Mouse (Mus musculus): Measurements from ENCODE around the gene Ccpg1os. TPM values are rescaled to one million over a fixed set of nuclear protein-coding genes. Genes with fewer than 3 reads are reported as not detected.

The Ccpg1os gene
- polyA plus RNA-seq, 1 experiment from 2014 or later: 17.6 TPM

- Histone ChIP-seq H3K4me3 (ENCODE audit: low read depth, low read length) (no peak overlapping the region), H3K9me3 (ENCODE audit: control insufficient read depth, low read length) (no peaks in the 10 kb centered on the region), H3K4me2 (ENCODE audit: low read depth, low read length, severe bottlenecking) (no peak overlapping the region), H3K27me3 (ENCODE audit: control insufficient read depth, insufficient read depth, low read length) (no peaks in the 10 kb centered on the region), H3K4me1 (replicated peaks; ENCODE audit: control insufficient read depth, insufficient read depth, low read length) (no peaks in the 10 kb centered on the region), H3K9ac (ENCODE audit: low read length) (no peak overlapping the region), H3K27ac (ENCODE audit: low read depth, low read length) (no peak overlapping the region), H3K36me3 (ENCODE audit: control insufficient read depth, insufficient read depth, low read length) (no peaks in the 10 kb centered on the region)
- ATAC-seq (replicated peaks; ENCODE audit: low FRiP score): no peak
- DNase-seq (ENCODE audit: low spot score): no peak
- 90% methylated on average over 4 of the region's 4 CpGs for WGBS
Observed at GRCm38 (mm10) chr9:73012629-73013028, 27.4 kb upstream of the Ccpg1os start.

DNA sequence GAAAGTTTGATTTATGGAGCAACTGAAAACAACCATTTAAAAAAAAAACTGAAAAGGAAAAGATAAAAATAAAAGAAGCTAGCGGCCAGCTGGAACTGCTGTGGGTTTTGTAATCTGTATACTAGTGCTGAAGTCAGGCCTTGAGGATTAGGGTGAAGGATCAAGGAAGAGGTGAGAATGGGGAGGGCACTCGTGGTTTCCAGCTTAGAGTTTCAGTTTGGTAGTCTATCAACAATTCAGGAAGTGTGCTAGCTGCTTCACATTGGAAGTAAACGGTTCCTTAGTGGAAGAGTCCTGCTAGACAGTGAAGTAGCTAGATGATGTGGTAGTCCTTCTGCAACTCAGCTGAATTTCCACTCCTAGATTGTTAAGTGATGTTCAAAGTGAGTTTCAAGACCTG lies 23.2 kb upstream of the Ccpg1os start:
- H3K36me3 ChIP-seq (ENCODE audit: control insufficient read depth, insufficient read depth, low read length): no peaks in the 10 kb centered on the region
- ATAC-seq (replicated peaks; ENCODE audit: low FRiP score) (no peak), DNase-seq (ENCODE audit: low spot score) (no peak)
- no peaks in the 10 kb centered on the region for H3K4me1 ChIP-seq (replicated peaks; ENCODE audit: control insufficient read depth, insufficient read depth, low read length)
- H3K4me3 ChIP-seq (ENCODE audit: low read depth, low read length): no peak overlapping the region
- no peak overlapping the region for H3K4me2 ChIP-seq (ENCODE audit: low read depth, low read length, severe bottlenecking)
- no peak overlapping the region for H3K9ac ChIP-seq (ENCODE audit: low read length)
- H3K27me3 ChIP-seq (ENCODE audit: control insufficient read depth, insufficient read depth, low read length): no peaks in the 10 kb centered on the region
- H3K9me3 ChIP-seq (ENCODE audit: control insufficient read depth, low read length): no peaks in the 10 kb centered on the region
- no peak overlapping the region for H3K27ac ChIP-seq (ENCODE audit: low read depth, low read length)
- WGBS: 76% methylated on average over 3 of the region's 3 CpGs

GRCm38 (mm10) chr9:73006175-73006574 lies 21.0 kb upstream of the Ccpg1os start:
- ATAC-seq (replicated peaks; ENCODE audit: low FRiP score) (no peak), DNase-seq (ENCODE audit: low spot score) (no peak)
- H3K4me1 ChIP-seq (replicated peaks; ENCODE audit: control insufficient read depth, insufficient read depth, low read length): no peaks in the 10 kb centered on the region
- no peak overlapping the region for H3K4me2 ChIP-seq (ENCODE audit: low read depth, low read length, severe bottlenecking)
- H3K4me3 ChIP-seq (ENCODE audit: low read depth, low read length): no peak overlapping the region
- H3K9me3 ChIP-seq (ENCODE audit: control insufficient read depth, low read length): no peaks in the 10 kb centered on the region
- H3K27me3 ChIP-seq (ENCODE audit: control insufficient read depth, insufficient read depth, low read length): no peaks in the 10 kb centered on the region
- no peaks in the 10 kb centered on the region for H3K36me3 ChIP-seq (ENCODE audit: control insufficient read depth, insufficient read depth, low read length)
- no peak overlapping the region for H3K27ac ChIP-seq (ENCODE audit: low read depth, low read length)
- no peak overlapping the region for H3K9ac ChIP-seq (ENCODE audit: low read length)
- 93% methylated on average over 3 of the region's 3 CpGs for WGBS

DNA sequence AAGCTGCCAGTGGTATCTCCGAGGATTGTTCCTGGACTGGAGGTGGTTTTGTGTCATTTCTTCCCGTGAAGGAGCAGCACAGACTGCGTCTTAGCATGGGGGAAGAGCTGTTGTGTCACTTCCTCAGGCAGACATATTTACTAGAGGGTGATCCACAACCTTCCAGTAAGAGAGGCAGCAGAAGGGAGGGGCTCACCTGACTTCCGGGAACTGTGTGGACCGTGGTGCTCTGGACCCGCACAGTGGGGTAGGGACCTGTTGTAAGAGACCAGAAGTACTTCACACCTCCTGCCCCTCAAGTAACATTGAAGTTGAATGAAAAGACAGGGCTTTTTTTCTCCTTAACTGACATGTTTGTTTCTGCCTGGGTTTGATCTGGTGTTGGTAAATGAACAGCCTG lies 19.9 kb upstream of the Ccpg1os start:
- DNase-seq (ENCODE audit: low spot score): no peak
- Histone ChIP-seq H3K27ac (ENCODE audit: low read depth, low read length) (no peak overlapping the region), H3K36me3 (ENCODE audit: control insufficient read depth, insufficient read depth, low read length) (no peaks in the 10 kb centered on the region), H3K9ac (ENCODE audit: low read length) (no peak overlapping the region), H3K4me3 (ENCODE audit: low read depth, low read length) (no peak overlapping the region), H3K4me2 (ENCODE audit: low read depth, low read length, severe bottlenecking) (no peak overlapping the region), H3K4me1 (replicated peaks; ENCODE audit: control insufficient read depth, insufficient read depth, low read length) (no peaks in the 10 kb centered on the region), H3K9me3 (ENCODE audit: control insufficient read depth, low read length) (no peaks in the 10 kb centered on the region), H3K27me3 (ENCODE audit: control insufficient read depth, insufficient read depth, low read length) (no peaks in the 10 kb centered on the region)
- no peak for ATAC-seq (replicated peaks; ENCODE audit: low FRiP score)
- 86% methylated on average over 6 of the region's 6 CpGs for WGBS

DNA sequence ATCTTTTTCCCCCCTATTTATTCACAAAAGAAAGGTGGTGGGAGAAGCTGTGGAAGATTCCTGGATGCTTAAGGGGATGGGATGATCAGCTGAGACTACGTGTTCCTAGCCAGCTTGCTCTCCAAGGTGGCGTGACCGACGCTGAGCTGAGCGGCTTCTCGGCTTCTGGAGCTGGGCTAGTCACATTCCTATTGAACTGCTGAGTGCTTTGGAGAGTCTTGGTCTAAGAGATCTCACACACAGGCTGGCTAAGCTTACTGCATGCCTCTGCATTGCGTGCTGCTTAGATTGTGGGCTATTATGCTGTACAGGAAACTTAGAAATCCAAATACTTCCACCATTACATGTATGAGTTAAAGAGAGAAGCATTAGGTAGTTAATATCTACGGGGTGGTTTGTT lies 18.9 kb upstream of the Ccpg1os start:
- Histone ChIP-seq H3K27me3 (ENCODE audit: control insufficient read depth, insufficient read depth, low read length) (no peaks in the 10 kb centered on the region), H3K9ac (ENCODE audit: low read length) (no peak overlapping the region), H3K36me3 (ENCODE audit: control insufficient read depth, insufficient read depth, low read length) (no peaks in the 10 kb centered on the region), H3K27ac (ENCODE audit: low read depth, low read length) (no peak overlapping the region), H3K4me2 (ENCODE audit: low read depth, low read length, severe bottlenecking) (no peak overlapping the region), H3K9me3 (ENCODE audit: control insufficient read depth, low read length) (no peaks in the 10 kb centered on the region), H3K4me3 (ENCODE audit: low read depth, low read length) (no peak overlapping the region), H3K4me1 (replicated peaks; ENCODE audit: control insufficient read depth, insufficient read depth, low read length) (no peaks in the 10 kb centered on the region)
- WGBS: 85% methylated on average over 8 of the region's 8 CpGs
- ATAC-seq (replicated peaks; ENCODE audit: low FRiP score): no peak
- no peak for DNase-seq (ENCODE audit: low spot score)

GRCm38 (mm10) chr9:73002177-73002576 lies 17.0 kb upstream of the Ccpg1os start:
- no peak overlapping the region for H3K4me2 ChIP-seq (ENCODE audit: low read depth, low read length, severe bottlenecking)
- ATAC-seq (replicated peaks; ENCODE audit: low FRiP score) (no peak), DNase-seq (ENCODE audit: low spot score) (no peak)
- no peak overlapping the region for H3K9ac ChIP-seq (ENCODE audit: low read length)
- H3K27me3 ChIP-seq (ENCODE audit: control insufficient read depth, insufficient read depth, low read length): no peaks in the 10 kb centered on the region
- H3K36me3 ChIP-seq (ENCODE audit: control insufficient read depth, insufficient read depth, low read length): no peaks in the 10 kb centered on the region
- no peak overlapping the region for H3K4me3 ChIP-seq (ENCODE audit: low read depth, low read length)
- no peak overlapping the region for H3K27ac ChIP-seq (ENCODE audit: low read depth, low read length)
- 68% methylated on average over 3 of the region's 3 CpGs for WGBS
- no peaks in the 10 kb centered on the region for H3K4me1 ChIP-seq (replicated peaks; ENCODE audit: control insufficient read depth, insufficient read depth, low read length)
- no peaks in the 10 kb centered on the region for H3K9me3 ChIP-seq (ENCODE audit: control insufficient read depth, low read length)

DNA sequence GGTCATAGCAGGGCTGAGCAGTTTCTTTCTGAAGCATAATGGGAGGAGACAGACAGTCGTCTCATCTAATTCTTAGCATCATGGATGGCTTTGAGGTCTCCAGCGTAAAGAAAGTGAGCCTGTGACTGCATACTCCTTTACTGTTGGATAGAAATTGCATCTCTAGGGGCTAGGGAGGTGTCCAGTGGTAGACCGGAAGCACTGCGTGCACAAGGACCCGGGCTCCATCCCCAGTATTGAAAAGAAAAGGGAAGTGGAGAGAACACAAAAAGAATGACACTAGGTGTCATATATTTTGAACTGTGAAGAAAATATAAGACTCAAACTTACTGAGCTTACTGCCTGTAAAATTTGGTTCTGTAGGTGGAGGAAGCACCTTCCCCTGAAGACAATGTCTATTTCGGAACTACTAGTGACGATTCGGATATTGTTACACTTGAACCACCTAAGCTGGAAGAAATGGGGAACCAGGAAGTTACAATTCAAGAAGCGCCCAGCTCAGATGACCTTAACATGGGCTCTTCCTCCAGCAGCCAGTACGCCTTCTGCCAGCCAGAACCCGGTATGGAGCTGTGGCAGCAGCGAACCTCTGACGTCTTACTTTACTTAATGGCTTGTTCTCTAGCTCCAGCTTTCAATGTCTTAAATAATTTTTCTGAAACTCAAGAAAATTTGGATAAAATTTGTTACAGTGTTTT lies 16.3 kb upstream of the Ccpg1os start:
- no peak overlapping the region for H3K9ac ChIP-seq (ENCODE audit: low read length)
- 87% methylated on average over 13 of the region's 13 CpGs for WGBS
- H3K27ac ChIP-seq (ENCODE audit: low read depth, low read length): no peak overlapping the region
- no peak overlapping the region for H3K4me2 ChIP-seq (ENCODE audit: low read depth, low read length, severe bottlenecking)
- H3K27me3 ChIP-seq (ENCODE audit: control insufficient read depth, insufficient read depth, low read length): no peaks in the 10 kb centered on the region
- H3K4me3 ChIP-seq (ENCODE audit: low read depth, low read length): no peak overlapping the region
- H3K36me3 ChIP-seq (ENCODE audit: control insufficient read depth, insufficient read depth, low read length): no peaks in the 10 kb centered on the region
- ATAC-seq (replicated peaks; ENCODE audit: low FRiP score) (no peak), DNase-seq (ENCODE audit: low spot score) (no peak)
- H3K4me1 ChIP-seq (replicated peaks; ENCODE audit: control insufficient read depth, insufficient read depth, low read length): no peaks in the 10 kb centered on the region
- no peaks in the 10 kb centered on the region for H3K9me3 ChIP-seq (ENCODE audit: control insufficient read depth, low read length)

- Histone ChIP-seq H3K27me3 (ENCODE audit: control insufficient read depth, insufficient read depth, low read length) (no peaks in the 10 kb centered on the region), H3K9me3 (ENCODE audit: control insufficient read depth, low read length) (no peaks in the 10 kb centered on the region), H3K4me3 (ENCODE audit: low read depth, low read length) (no peak overlapping the region), H3K4me1 (replicated peaks; ENCODE audit: control insufficient read depth, insufficient read depth, low read length) (no peaks in the 10 kb centered on the region), H3K27ac (ENCODE audit: low read depth, low read length) (no peak overlapping the region), H3K9ac (ENCODE audit: low read length) (no peak overlapping the region), H3K36me3 (ENCODE audit: control insufficient read depth, insufficient read depth, low read length) (no peaks in the 10 kb centered on the region), H3K4me2 (ENCODE audit: low read depth, low read length, severe bottlenecking) (no peak overlapping the region)
- ATAC-seq (replicated peaks; ENCODE audit: low FRiP score): no peak
- WGBS: 72% methylated on average over 2 of the region's 2 CpGs
- DNase-seq (ENCODE audit: low spot score): no peak
Observed at GRCm38 (mm10) chr9:73000487-73000886, 15.3 kb upstream of the Ccpg1os start.

- H3K4me2 ChIP-seq (ENCODE audit: low read depth, low read length, severe bottlenecking): no peak overlapping the region
- H3K27me3 ChIP-seq (ENCODE audit: control insufficient read depth, insufficient read depth, low read length): no peaks in the 10 kb centered on the region
- H3K9me3 ChIP-seq (ENCODE audit: control insufficient read depth, low read length): no peaks in the 10 kb centered on the region
- H3K9ac ChIP-seq (ENCODE audit: low read length): no peak overlapping the region
- H3K4me3 ChIP-seq (ENCODE audit: low read depth, low read length): no peak overlapping the region
- no peaks in the 10 kb centered on the region for H3K36me3 ChIP-seq (ENCODE audit: control insufficient read depth, insufficient read depth, low read length)
- ATAC-seq (replicated peaks; ENCODE audit: low FRiP score): no peak
- no peak for DNase-seq (ENCODE audit: low spot score)
- 50% methylated on average over 7 of the region's 7 CpGs for WGBS
- H3K4me1 ChIP-seq (replicated peaks; ENCODE audit: control insufficient read depth, insufficient read depth, low read length): no peaks in the 10 kb centered on the region
- no peak overlapping the region for H3K27ac ChIP-seq (ENCODE audit: low read depth, low read length)
Observed at GRCm38 (mm10) chr9:72996806-72997205, 11.6 kb upstream of the Ccpg1os start.
